Mouse (Mus musculus) heart, postnatal 0 days (tissue): ENCODE data around the gene Gm14327.
"Not testable (repeated sequence)": the region's sequence is repeated elsewhere in the genome, so short reads cannot be mapped to it uniquely, and the experiment has no call there.

Source experiments
- CTCF ChIP-seq: IDR thresholded peaks from 2 replicates; pipeline ENCODE4 v1.5.1; 2016; ENCODE audit warnings: antibody characterized with exemption, control low read depth, low read depth
- EP300 ChIP-seq: IDR thresholded peaks from 2 replicates; pipeline ENCODE4 v1.6.1; 2016; ENCODE audit warnings: antibody characterized with exemption, low read depth

DNA sequence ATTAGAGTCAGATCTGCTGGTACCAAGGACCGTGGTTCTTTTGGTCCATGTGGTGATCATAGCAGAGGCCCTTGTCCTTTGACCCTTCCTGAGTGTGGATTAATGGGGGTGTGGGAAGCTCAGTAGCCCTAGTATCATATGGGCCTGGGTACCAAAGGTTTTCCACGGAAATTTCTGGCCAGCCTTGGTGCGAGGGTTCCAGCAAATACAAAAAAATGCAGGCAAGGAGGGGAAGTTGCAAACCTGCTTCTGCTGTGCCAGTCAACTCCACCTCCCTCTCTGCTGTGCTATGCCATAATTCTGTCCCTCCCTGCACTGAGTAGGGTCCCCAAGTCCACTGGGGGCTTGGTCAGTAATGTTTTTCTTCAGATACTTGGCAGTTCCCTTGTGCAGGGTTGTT lies 1.3 kb downstream of the Gm14327 start:
- TF ChIP-seq EP300, CTCF: not testable (repeated sequence)
